Mouse (Mus musculus): Measurements from ENCODE around the gene Grrp1.
"Not testable (repeated sequence)": the region's sequence is repeated elsewhere in the genome, so short reads cannot be mapped to it uniquely, and the experiment has no call there.

Gene Grrp1

GRCm38 (mm10) chr4:134253722-134254324 is at the start of gene Grrp1:
Grrp1 (minus strand) TSS chr4:134254106.
- DNase-seq (ENCODE audit: low spot score), result no peak

DNA sequence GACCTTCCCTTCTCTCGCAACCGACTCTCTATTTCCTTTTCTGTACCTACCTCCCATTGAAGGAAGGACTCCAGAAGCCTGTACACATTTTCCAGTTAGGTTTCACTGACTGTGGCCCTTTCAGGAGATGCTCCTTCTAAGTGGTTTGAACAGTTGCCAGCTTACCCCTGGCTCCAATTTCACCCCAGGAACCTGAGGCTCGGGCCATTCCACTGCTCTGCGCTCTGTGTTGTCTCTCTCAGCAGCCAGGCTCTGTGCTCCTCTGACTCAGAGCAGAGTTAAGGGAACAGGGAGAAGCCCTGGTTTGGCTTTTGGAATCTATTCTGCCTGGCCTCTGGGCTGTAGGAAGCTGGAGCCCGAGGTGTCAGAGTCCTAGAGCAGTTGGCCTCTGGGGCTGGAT is 48.2 kb upstream of the Grrp1 start:
- no peak for DNase-seq (ENCODE audit: low spot score)

DNA sequence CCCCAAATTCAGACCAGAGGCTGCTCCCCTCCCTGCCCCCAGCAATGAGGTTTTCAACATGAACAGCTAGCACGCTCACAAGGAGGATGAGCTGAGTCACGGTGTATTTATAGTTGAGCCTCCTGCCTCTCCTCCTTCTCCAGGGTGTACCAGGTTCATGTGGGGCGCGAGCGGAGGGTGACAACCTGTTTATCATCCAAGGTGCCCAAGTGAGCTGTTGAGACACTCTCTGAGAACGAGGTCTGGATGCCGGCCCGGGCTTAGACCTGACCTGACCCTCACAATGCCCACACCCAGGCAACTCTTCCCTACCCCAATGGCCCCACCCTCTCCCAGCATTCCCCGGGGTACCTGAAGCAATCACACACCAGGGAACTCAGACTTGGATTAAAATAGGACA is 46.4 kb upstream of the Grrp1 start:
- DNase-seq (ENCODE audit: low spot score), result no peak

DNA sequence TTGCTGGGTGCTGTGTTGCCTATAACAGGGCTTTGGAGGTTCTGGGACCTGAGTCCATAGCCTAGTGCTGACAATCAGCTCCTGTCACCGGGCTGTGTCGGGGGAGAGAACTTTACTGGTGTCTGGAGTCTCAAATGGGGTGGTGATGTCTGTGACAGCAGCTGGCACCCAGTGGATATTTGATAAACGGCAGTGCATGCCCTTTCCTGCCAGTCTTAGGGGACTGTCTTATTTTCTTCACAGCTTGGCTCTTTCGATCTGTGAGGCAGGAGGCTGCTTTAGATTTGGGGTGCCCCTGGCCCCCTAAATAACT is 45.5 kb upstream of the Grrp1 start:
- no peak for DNase-seq (ENCODE audit: low spot score)

DNA sequence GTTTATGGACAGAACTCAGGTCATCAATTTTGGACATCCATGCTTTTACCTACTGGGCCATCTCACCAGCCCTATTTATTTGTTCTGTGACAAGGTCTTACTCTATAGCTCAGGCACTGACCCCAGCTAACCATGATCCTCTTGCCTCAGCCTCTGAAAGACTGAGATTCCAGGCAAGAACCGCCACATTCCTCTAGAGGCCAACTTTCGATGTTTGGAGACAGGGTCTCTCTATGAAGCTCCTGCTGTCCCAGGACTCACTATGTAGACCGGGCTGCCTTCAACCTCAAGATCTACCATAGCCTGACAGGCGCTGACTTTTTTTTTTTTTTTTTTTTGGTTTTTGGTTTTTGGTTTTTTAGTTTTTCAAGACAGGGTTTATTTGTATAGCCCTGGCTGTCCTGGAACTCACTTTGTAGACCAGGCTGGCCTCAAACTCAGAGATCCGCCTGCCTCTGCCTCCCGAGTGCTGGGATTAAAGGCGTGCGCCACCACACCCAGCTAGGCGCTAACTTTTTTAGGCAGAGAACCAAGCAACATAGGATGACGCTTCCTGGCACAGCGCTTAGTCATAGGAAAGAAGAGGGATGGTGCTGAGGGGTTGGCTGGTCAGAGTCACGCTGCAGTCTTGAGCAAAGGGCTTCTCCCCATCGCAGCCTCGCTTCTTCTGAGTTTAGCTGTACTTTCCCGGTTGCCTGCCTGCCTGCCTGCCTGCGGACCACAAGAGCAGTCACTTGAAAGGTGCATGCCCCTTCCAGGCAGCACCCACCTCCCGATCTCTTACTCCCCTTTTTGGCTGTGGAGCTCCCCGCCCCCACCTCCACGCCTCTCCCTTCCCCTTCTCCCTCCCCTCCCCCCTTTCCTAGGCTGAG is 45.0 kb upstream of the Grrp1 start:
- no peak for DNase-seq (ENCODE audit: low spot score)

DNA sequence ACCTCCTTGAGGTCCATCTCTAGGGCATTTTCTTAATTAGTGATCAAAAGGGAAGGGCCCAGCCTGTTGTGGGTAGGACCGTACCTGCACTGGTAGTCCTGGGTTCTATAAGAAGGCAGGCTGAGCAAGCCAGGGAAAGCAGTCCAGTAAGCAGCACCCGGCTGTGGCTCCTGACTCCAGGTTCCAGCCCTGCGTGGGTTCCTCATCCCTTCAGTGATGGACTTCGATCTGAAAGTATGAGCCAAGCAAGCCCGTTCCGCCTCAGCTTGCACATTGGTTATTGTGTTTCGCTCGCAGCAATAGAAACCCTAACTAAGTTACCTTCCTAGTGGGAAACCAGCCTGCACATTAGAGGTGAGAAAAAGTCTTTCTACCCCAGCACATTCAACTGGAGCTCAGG is 43.5 kb upstream of the Grrp1 start:
- DNase-seq (ENCODE audit: low spot score), result no peak

DNA sequence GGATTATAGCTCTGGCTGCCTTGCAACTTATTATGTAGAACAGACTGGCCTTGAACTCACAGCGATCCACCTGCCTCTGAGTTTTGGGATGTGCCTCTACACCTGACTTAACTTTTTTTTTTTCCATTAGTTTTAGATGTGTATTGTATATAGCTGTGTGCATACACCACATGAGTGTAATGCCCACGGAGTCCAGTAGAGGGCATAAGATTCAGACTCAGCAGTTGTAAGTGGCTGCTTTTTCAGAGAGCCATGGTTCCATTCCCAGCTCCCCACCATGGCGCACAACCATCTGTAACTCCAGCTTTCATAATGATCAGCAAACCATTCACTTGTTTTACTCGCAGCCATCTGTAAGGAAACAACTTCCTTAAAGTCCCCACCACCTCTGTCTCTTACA is 42.6 kb upstream of the Grrp1 start:
- DNase-seq (ENCODE audit: low spot score), result no peak

DNA sequence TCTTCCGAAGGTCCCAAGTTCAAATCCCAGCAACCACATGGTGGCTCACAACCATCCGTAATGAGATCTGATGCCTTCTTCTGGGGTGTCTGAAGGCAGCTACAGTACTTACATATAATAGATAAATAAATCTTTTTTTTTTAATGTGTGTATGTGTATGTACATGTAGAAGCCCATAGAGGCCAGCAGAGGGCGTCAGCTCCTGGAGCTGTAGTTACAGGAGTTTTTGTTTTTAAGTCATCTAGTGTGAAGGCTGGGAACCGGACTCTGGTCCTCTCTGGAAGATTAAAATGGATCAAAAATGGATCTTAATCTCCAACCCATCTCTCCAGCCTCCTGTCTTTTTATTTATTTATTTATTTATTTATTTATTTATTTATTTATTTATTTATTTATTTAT is 42.2 kb upstream of the Grrp1 start:
- not testable (repeated sequence) for DNase-seq (ENCODE audit: low spot score)

DNA sequence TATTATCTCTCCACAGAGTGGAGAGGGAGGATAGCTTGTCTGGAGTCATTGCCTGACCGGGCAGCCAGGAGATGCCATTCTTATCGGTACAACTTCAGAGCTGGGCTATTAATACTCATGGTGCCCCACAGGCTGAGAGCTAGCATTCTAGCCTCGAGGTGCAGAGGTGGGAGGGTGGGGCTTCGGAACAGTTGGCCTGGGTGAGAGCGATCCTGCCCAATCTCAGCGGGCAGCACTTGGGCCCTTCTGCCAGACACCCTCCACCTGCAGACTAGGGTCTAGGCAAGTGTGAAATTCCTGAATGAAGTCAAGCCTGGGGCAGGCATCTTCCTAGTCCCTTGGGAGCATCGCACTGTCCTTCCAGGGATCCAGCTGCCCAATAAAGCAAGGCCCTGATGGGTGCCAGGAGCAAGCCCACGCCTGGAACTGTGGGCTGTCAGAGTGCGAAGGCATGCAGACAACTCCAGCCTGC is 39.8 kb upstream of the Grrp1 start:
- DNase-seq (ENCODE audit: low spot score), result no peak

- DNase-seq (ENCODE audit: low spot score), result no peak
These were observed 39.3 kb upstream of the Grrp1 start for GRCm38 (mm10) chr4:134293061-134293691.

DNA sequence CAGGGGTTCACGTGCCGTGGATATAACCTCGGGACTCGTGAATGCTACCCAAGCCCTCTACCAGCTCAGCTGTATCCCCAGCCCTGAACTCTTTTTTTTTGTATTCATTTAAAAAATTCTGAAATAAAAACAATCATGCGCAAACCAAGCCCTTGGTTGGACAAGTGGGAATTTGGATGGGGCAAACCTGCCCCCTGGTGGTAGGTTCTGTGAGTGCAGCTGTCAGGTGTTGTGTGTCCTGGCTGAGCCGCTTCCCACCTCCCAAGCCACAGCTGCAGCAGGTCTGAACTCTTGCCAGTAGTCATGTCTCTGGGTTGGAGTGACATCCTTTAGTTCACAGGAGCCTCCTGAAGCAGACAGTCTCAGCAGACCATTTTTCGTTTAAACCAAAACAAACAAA is 38.2 kb upstream of the Grrp1 start:
- peak; percentile 68 for DNase-seq (ENCODE audit: low spot score)

DNA sequence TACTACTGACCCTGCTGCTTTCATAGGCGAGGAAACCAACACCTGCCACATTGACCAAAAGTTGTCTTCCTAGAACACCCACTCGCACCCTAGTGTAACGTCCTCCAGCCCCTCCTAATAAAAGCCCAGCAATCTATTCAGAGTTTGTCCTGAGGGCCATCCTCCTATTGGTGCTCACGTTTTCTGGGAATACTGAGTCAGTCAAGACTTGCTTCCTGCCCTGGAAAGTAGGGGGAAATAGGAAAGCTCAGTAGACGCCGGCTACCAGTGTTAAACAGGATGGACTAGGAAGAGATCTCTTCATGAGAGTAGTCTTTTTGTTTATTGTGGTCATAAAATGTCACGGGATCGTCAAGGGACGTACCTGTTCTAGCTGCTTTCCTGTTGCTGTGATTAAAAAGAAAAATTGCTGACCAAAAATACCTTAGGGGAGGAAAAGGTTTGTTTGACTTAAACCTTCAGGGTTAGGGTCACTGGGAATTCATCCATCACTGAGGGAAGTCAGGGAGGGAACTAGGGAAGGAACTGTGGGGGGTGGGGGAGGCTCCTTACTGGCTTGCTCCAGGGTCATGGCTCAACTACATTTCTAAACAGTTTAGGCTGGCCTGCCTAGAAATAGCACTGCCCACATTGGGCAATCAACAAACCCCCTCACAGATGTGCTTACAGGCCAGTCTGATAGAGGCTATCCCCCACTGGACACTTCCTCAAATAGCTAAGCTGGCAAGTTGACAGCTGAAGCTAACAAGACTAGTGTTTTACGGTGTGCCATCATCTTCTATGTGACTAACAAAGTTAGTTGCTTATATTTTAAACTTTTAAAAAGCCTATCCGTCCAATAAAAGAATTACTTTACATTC is 34.7 kb upstream of the Grrp1 start:
- DNase-seq (ENCODE audit: low spot score), result no peak

GRCm38 (mm10) chr4:134287575-134288025 is 33.7 kb upstream of the Grrp1 start, which contains the start of gene Pdik1l:
Pdik1l (minus strand) TSS chr4:134287895.
- DNase-seq (ENCODE audit: low spot score), result peak; percentile 72

DNA sequence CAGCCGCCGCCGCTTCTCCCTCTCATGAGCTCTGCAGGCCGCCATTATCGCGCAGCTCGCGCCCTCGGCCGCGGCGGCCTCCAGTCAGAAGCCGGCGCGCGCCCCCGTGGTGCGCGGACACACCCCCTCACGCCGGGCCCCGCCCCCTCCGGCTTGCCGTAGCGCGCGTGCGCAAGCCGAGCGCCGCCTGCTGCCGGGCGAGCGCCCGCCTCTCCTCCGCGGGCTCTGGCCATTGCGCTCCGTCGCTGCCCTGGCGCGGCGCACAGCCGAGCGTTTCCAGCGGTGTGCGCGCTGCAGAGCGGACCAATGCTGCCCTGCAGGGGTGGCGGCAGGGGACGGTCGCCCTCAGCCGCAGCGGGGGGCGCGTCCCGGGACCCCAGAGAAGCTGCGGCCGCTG is 33.3 kb upstream of the Grrp1 start:
- DNase-seq (ENCODE audit: low spot score), result peak; percentile 98

DNA sequence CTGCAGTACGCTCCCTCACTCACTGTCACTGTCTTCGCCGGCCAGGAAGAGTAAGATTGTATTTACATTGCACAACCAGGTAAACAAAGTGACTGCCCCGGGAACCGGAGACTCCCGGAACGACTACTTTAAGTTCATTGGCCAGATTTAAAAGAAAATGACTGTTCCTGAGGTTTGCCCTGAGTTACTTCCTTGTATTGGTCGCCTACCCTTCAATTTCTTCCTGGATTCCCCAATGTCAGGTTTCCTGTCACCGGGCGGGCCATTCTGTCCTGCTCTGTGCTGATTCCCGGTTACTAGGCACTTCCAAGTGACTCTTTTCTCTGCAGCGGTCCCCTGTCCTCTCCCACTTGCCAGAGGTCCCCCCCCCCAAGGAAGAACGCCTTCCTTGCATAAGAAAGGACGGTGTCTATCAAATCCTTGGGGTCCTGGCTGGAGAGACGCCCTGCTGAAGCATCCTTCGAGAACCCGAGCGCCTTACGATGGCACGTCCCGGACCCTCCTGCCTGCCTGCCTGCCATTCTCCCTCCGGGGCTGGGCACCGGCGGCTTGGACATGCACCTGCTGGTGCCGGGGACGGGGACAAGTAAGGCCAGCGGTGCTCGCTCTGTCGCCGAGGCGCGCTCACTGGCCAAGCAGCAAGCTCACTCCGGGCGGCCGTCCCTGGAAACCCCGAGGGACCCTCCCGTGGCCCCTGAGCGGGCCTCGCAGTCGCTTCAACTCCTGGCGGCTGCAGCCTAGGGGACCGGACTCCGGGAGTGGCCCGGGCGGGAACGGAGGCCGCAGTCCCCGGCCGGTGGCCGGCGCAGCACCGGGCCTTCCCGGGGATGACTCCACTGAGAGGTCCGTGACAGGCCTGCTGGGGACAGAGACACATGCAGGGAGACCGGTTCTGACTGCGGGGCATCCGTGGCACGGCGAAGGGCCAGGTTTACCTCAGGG is 32.6 kb upstream of the Grrp1 start:
- no peak for DNase-seq (ENCODE audit: low spot score)

- DNase-seq (ENCODE audit: low spot score), result peak; percentile 64
These were observed 31.0 kb upstream of the Grrp1 start for GRCm38 (mm10) chr4:134284942-134285341.

- DNase-seq (ENCODE audit: low spot score), result no peak
These were observed 19.8 kb upstream of the Grrp1 start for GRCm38 (mm10) chr4:134273417-134274345.

DNA sequence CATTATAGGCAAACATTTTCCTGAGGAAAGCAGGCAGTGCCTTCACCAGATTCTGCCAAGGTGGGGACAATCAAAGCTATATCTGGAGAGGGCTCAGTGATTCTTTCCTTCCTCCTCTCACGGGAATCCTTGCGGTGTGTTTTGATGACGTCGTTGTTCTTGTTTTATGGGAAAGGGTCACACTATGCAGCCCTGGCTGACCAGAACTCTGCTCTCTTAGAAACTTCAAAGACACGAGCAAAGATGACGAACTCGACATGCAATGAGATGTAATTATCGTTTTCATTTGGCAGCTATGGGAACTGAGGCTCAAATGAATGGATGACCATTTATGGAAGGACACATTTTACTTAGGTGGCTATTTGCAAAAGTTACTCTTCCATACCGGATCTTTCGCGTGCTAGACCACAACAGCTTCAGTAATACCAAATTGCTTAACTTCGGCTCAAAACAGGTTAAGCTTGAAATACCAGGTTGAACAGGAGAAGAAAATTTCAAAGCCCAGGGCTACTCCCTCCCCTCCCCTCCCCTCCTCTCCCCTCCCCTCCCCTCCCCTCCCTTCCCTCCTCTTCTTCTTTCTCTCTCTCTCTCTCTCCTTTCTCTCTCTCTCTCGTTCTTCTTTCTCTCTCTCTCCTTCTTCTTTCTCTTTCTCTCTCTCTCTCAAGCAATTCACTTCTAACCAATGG is 19.0 kb upstream of the Grrp1 start:
- no peak for DNase-seq (ENCODE audit: low spot score)

- DNase-seq (ENCODE audit: low spot score), result no peak
These were observed 18.1 kb upstream of the Grrp1 start for GRCm38 (mm10) chr4:134271979-134272378.

Data from spleen, adult 12 weeks (tissue).